Mouse (Mus musculus): Measurements from ENCODE around the gene Slc29a1.

Slc29a1 gene

GRCm38 (mm10) chr17:45572103-45573086 is 27.0 kb downstream of the Slc29a1 start:
- no peak for DNase-seq (ENCODE audit: low read depth, low spot score)

- no peak for DNase-seq (ENCODE audit: low read depth, low spot score)
Measured at GRCm38 (mm10) chr17:45569999-45570398, 29.4 kb downstream of the Slc29a1 start.

GRCm38 (mm10) chr17:45568990-45569389 is 30.4 kb downstream of the Slc29a1 start:
- DNase-seq (ENCODE audit: low read depth, low spot score), result no peak

- no peak for DNase-seq (ENCODE audit: low read depth, low spot score)
Measured at GRCm38 (mm10) chr17:45567162-45567601, 32.2 kb downstream of the Slc29a1 start.

- DNase-seq (ENCODE audit: low read depth, low spot score), result no peak
Measured at GRCm38 (mm10) chr17:45566360-45567161, 32.8 kb downstream of the Slc29a1 start.

GRCm38 (mm10) chr17:45566031-45566359 is 33.4 kb downstream of the Slc29a1 start:
- no peak for DNase-seq (ENCODE audit: low read depth, low spot score)

- DNase-seq (ENCODE audit: low read depth, low spot score), result no peak
Measured at GRCm38 (mm10) chr17:45565103-45565502, 34.3 kb downstream of the Slc29a1 start.

- no peak for DNase-seq (ENCODE audit: low read depth, low spot score)
Measured at GRCm38 (mm10) chr17:45564531-45565084, 34.8 kb downstream of the Slc29a1 start.

GRCm38 (mm10) chr17:45563655-45564530 is 35.5 kb downstream of the Slc29a1 start, which contains the start of gene Slc35b2:
Slc35b2 (plus strand) TSS chr17:45563874.
- peak; percentile 88 for DNase-seq (ENCODE audit: low read depth, low spot score)

- no peak for DNase-seq (ENCODE audit: low read depth, low spot score)
Measured at GRCm38 (mm10) chr17:45563216-45563615, 36.2 kb downstream of the Slc29a1 start.

GRCm38 (mm10) chr17:45559732-45560525 is 39.5 kb downstream of the Slc29a1 start:
- no peak for DNase-seq (ENCODE audit: low read depth, low spot score)

GRCm38 (mm10) chr17:45557998-45558862 is 41.2 kb downstream of the Slc29a1 start:
- no peak for DNase-seq (ENCODE audit: low read depth, low spot score)

GRCm38 (mm10) chr17:45557246-45557824 is 42.1 kb downstream of the Slc29a1 start:
- no peak for DNase-seq (ENCODE audit: low read depth, low spot score)

GRCm38 (mm10) chr17:45556514-45557245 is 42.7 kb downstream of the Slc29a1 start:
- no peak for DNase-seq (ENCODE audit: low read depth, low spot score)

- no peak for DNase-seq (ENCODE audit: low read depth, low spot score)
Measured at GRCm38 (mm10) chr17:45556107-45556489, 43.3 kb downstream of the Slc29a1 start.

- DNase-seq (ENCODE audit: low read depth, low spot score), result peak; percentile 81
Measured at GRCm38 (mm10) chr17:45555452-45556106, 43.8 kb downstream of the Slc29a1 start, which contains the start of gene Nfkbie. Nfkbie (plus strand) TSS chr17:45555703.

- DNase-seq (ENCODE audit: low read depth, low spot score), result no peak
Measured at GRCm38 (mm10) chr17:45554420-45554819, 45.0 kb downstream of the Slc29a1 start.

- DNase-seq (ENCODE audit: low read depth, low spot score), result no peak
Measured at GRCm38 (mm10) chr17:45553065-45553464, 46.3 kb downstream of the Slc29a1 start.
